Mouse (Mus musculus) heart, embryonic 12.5 days (tissue): ENCODE data around the gene Il13. TPM values are rescaled to one million over a fixed set of nuclear protein-coding genes. Genes with fewer than 3 reads are reported as not detected.

ENCODE experiments used
- ATAC-seq: fragments of 200-750 bp; cut with Nextera tagmentation; 2 replicates; pipeline ENCODE4 v1.8.0; 2017; ENCODE audit warnings: moderate TSS enrichment, moderate library complexity; ENCODE audit not compliant: insufficient number of reproducible peaks, low FRiP score
- H3K27ac ChIP-seq: fragments of 300-500 bp; sonication (generic); 2 replicates; pipeline ENCODE4 v1.5.1; 2016; ENCODE audit warnings: mild to moderate bottlenecking, moderate library complexity; ENCODE audit not compliant: poor library complexity, severe bottlenecking
- H3K27me3 ChIP-seq: fragments of 300-500 bp; sonication (generic); replicated peaks from 2 replicates; pipeline ENCODE4 v1.6.1; 2016; ENCODE audit warnings: mild to moderate bottlenecking, moderate library complexity
- H3K36me3 ChIP-seq: fragments of 300-500 bp; sonication (generic); 2 replicates; pipeline ENCODE4 v1.6.1; 2016; ENCODE audit warnings: mild to moderate bottlenecking, moderate library complexity
- H3K4me1 ChIP-seq: fragments of 300-500 bp; sonication (generic); replicated peaks from 2 replicates; pipeline ENCODE4 v1.6.1; 2016; ENCODE audit warnings: mild to moderate bottlenecking
- H3K4me2 ChIP-seq: fragments of 300-500 bp; sonication (generic); 2 replicates; pipeline ENCODE4 v1.6.1; 2016; ENCODE audit warnings: mild to moderate bottlenecking, moderate library complexity
- H3K4me3 ChIP-seq: fragments of 300-500 bp; sonication (generic); 2 replicates; pipeline ENCODE4 v1.5.1; 2016; ENCODE audit warnings: mild to moderate bottlenecking
- H3K9ac ChIP-seq: fragments of 300-500 bp; sonication (generic); 2 replicates; pipeline ENCODE4 v1.6.1; 2016; ENCODE audit warnings: mild to moderate bottlenecking, moderate library complexity
- H3K9me3 ChIP-seq: fragments of 300-500 bp; sonication (generic); replicated peaks from 2 replicates; pipeline ENCODE4 v1.6.1; 2016; ENCODE audit warnings: mild to moderate bottlenecking, moderate library complexity
- WGBS: fragments of 180-500 bp; shearing (Covaris S2); methylation state at CpG from one replicate; pipeline ENCODE4 v1.1.7; 2016; 5-methylcytosine and 5-hydroxymethylcytosine counted together
- polyA plus RNA-seq: library from polyadenylated mRNA; unstranded; fragments of >200 nt; fragmentation: Nextera tagmentation; extraction: Ambion mirVana; gene quantifications from 2 replicates; pipeline ENCODE4 v1.2.1, GENCODE M21; 2016

Gene Il13
- polyA plus RNA-seq, 1 experiment from 2014 or later, result not detected

GRCm38 (mm10) chr11:53655043-53655442 lies 20.5 kb upstream of the Il13 start:
- no peak overlapping the region for H3K4me3 ChIP-seq
- no peaks in the 10 kb centered on the region for H3K9me3 ChIP-seq
- peak overlapping the region; percentile 27; the same call in 1 of the 2 replicates for H3K27ac ChIP-seq
- no peak overlapping the region for H3K9ac ChIP-seq
- peaks cover 34% of the 10 kb centered on the region for H3K4me1 ChIP-seq
- H3K27me3 ChIP-seq, result no peaks in the 10 kb centered on the region
- peak; percentile 87 for ATAC-seq
- peaks cover 28% of the 10 kb centered on the region for H3K36me3 ChIP-seq
- 7% methylated on average over 5 of the region's 5 CpGs for WGBS
- 0 out of 2 replicates have a peak overlapping the region, but pooled peaks have one; percentile 1 for H3K4me2 ChIP-seq

GRCm38 (mm10) chr11:53652427-53652826 lies 17.9 kb upstream of the Il13 start:
- H3K36me3 ChIP-seq, result peaks cover 33% of the 10 kb centered on the region
- no peaks in the 10 kb centered on the region for H3K27me3 ChIP-seq
- H3K4me2 ChIP-seq, result no peak overlapping the region
- H3K27ac ChIP-seq, result no peak overlapping the region
- WGBS, result 85% methylated on average over 2 of the region's 2 CpGs
- H3K4me3 ChIP-seq, result no peak overlapping the region
- H3K9ac ChIP-seq, result no peak overlapping the region
- H3K9me3 ChIP-seq, result no peaks in the 10 kb centered on the region
- peaks cover 24% of the 10 kb centered on the region for H3K4me1 ChIP-seq
- ATAC-seq, result no peak

- Histone ChIP-seq H3K4me3 (no peak overlapping the region), H3K4me1 (peaks cover 16% of the 10 kb centered on the region), H3K27me3 (no peaks in the 10 kb centered on the region), H3K27ac (no peak overlapping the region), H3K9ac (no peak overlapping the region), H3K9me3 (no peaks in the 10 kb centered on the region), H3K36me3 (peaks cover 33% of the 10 kb centered on the region), H3K4me2 (no peak overlapping the region)
- ATAC-seq, result no peak
- 81% methylated on average over 4 of the region's 4 CpGs for WGBS
Measured at GRCm38 (mm10) chr11:53651441-53651840, 16.9 kb upstream of the Il13 start.

GRCm38 (mm10) chr11:53644017-53644416 lies 9.5 kb upstream of the Il13 start:
- H3K9ac ChIP-seq, result no peak overlapping the region

GRCm38 (mm10) chr11:53642744-53643279 lies 8.3 kb upstream of the Il13 start:
- Histone ChIP-seq H3K4me2 (no peak overlapping the region), H3K27me3 (peaks cover 1% of the 10 kb centered on the region), H3K4me1 (peaks cover 4% of the 10 kb centered on the region; the same call in 1 of the 2 replicates), H3K27ac (no peak overlapping the region), H3K9me3 (no peaks in the 10 kb centered on the region), H3K36me3 (no peaks in the 10 kb centered on the region), H3K4me3 (no peak overlapping the region), H3K9ac (no peak overlapping the region)
- 56% methylated on average over 12 of the region's 12 CpGs for WGBS
- ATAC-seq, result no peak

More at GRCm38 (mm10) chr11:53644017-53644416, 9.5 kb upstream of the Il13 start:
- Histone ChIP-seq H3K9me3 (no peaks in the 10 kb centered on the region), H3K36me3 (no peaks in the 10 kb centered on the region), H3K27me3 (no peaks in the 10 kb centered on the region), H3K4me1 (peaks cover 4% of the 10 kb centered on the region; the same call in 1 of the 2 replicates), H3K27ac (no peak overlapping the region), H3K4me3 (no peak overlapping the region), H3K4me2 (no peak overlapping the region)
- no peak for ATAC-seq
- 81% methylated on average over 5 of the region's 5 CpGs for WGBS

- H3K27ac ChIP-seq, result no peak overlapping the region
- H3K9ac ChIP-seq, result no peak overlapping the region
- peaks cover 16% of the 10 kb centered on the region for H3K4me1 ChIP-seq
- no peak overlapping the region for H3K4me2 ChIP-seq
- peaks cover 26% of the 10 kb centered on the region for H3K27me3 ChIP-seq
- no peaks in the 10 kb centered on the region for H3K36me3 ChIP-seq
- no peak overlapping the region for H3K4me3 ChIP-seq
- WGBS, result 76% methylated on average over 10 of the region's 10 CpGs
- no peaks in the 10 kb centered on the region for H3K9me3 ChIP-seq
- ATAC-seq, result no peak
Measured at GRCm38 (mm10) chr11:53637803-53638260, 3.3 kb upstream of the Il13 start.

GRCm38 (mm10) chr11:53637046-53637802 lies 2.7 kb upstream of the Il13 start:
- Histone ChIP-seq H3K4me2 (peak overlapping the region; percentile 47), H3K27ac (no peak overlapping the region), H3K9ac (no peak overlapping the region), H3K4me3 (no peak overlapping the region), H3K9me3 (no peaks in the 10 kb centered on the region), H3K4me1 (peaks cover 16% of the 10 kb centered on the region), H3K36me3 (no peaks in the 10 kb centered on the region), H3K27me3 (peaks cover 26% of the 10 kb centered on the region)
- no peak for ATAC-seq
- 18% methylated on average over 21 of the region's 21 CpGs for WGBS

- no peak for ATAC-seq
- peaks cover 16% of the 10 kb centered on the region for H3K4me1 ChIP-seq
- peak overlapping the region; percentile 63 for H3K9ac ChIP-seq
- no peak overlapping the region for H3K27ac ChIP-seq
- 2% methylated on average over 35 of the region's 40 CpGs for WGBS
- peaks cover 26% of the 10 kb centered on the region for H3K27me3 ChIP-seq
- H3K9me3 ChIP-seq, result no peaks in the 10 kb centered on the region
- peak overlapping the region; percentile 47 for H3K4me3 ChIP-seq
- H3K36me3 ChIP-seq, result no peaks in the 10 kb centered on the region
- H3K4me2 ChIP-seq, result peak overlapping the region; percentile 88
Measured at GRCm38 (mm10) chr11:53636183-53636646, 1.7 kb upstream of the Il13 start.

GRCm38 (mm10) chr11:53635590-53636182 lies 1.2 kb upstream of the Il13 start:
- Histone ChIP-seq H3K4me2 (peak overlapping the region; percentile 88), H3K4me3 (peak overlapping the region; percentile 47), H3K4me1 (peaks cover 16% of the 10 kb centered on the region), H3K27me3 (peaks cover 26% of the 10 kb centered on the region), H3K9me3 (no peaks in the 10 kb centered on the region), H3K36me3 (no peaks in the 10 kb centered on the region), H3K9ac (peak overlapping the region; percentile 63), H3K27ac (no peak overlapping the region)
- WGBS, result 34% methylated on average over 9 of the region's 9 CpGs
- ATAC-seq, result no peak

- 83% methylated on average over 7 of the region's 7 CpGs for WGBS
- no peak overlapping the region for H3K4me2 ChIP-seq
- H3K4me3 ChIP-seq, result no peak overlapping the region
- H3K36me3 ChIP-seq, result no peaks in the 10 kb centered on the region
- peaks cover 16% of the 10 kb centered on the region for H3K4me1 ChIP-seq
- ATAC-seq, result no peak
- no peak overlapping the region for H3K9ac ChIP-seq
- H3K27ac ChIP-seq, result no peak overlapping the region
- peaks cover 26% of the 10 kb centered on the region for H3K27me3 ChIP-seq
- no peaks in the 10 kb centered on the region for H3K9me3 ChIP-seq
Measured at GRCm38 (mm10) chr11:53633644-53634043, 858 bp downstream of the Il13 start.

GRCm38 (mm10) chr11:53632122-53632733 lies 2.3 kb downstream of the Il13 start:
- no peak for ATAC-seq
- Histone ChIP-seq H3K36me3 (no peaks in the 10 kb centered on the region), H3K4me1 (peaks cover 17% of the 10 kb centered on the region), H3K4me2 (no peak overlapping the region), H3K27me3 (peaks cover 22% of the 10 kb centered on the region), H3K9ac (no peak overlapping the region), H3K4me3 (no peak overlapping the region), H3K9me3 (no peaks in the 10 kb centered on the region), H3K27ac (no peak overlapping the region)
- 68% methylated on average over 14 of the region's 14 CpGs for WGBS
